Mouse (Mus musculus) kidney, adult 2 months (tissue): ENCODE data around the gene Aatk.

Experiments used
- CTCF ChIP-seq: fragments of 200-500 bp; conservative IDR thresholded peaks from 2 replicates; pipeline ENCODE4 v1.5.1; 2011; ENCODE audit warnings: low read depth, mild to moderate bottlenecking, control low read depth, low read length, moderate library complexity, mixed read lengths; ENCODE audit not compliant: insufficient read depth, insufficient read length
- POLR2A ChIP-seq: fragments of 200-500 bp; IDR thresholded peaks from one replicate; pipeline ENCODE4 v1.6.1; 2011; ENCODE audit warnings: low read depth, low read length, control low read depth

- TF ChIP-seq POLR2A (no peak), CTCF (no peak)
These were observed 2.1 kb upstream of the Aatk start for GRCm38 (mm10) chr11:120049067-120049466.
